Mouse (Mus musculus) limb, embryonic 14.5 days (tissue): ENCODE measurements at regions not wholly inside any gene's neighbourhood (a gene's known extent, or its start where the extent isn't known, plus 50 kb on each side); places are given as distances from the start of the nearest gene placed in this dataset.

Experiments used
- ATAC-seq: fragments of 200-750 bp; cut with Nextera tagmentation; 2 replicates; pipeline ENCODE4 v1.8.0; 2017; ENCODE audit warnings: low read depth, moderate number of reproducible peaks, moderate TSS enrichment; ENCODE audit not compliant: low FRiP score
- DNase-seq: peaks from one replicate; pipeline ENCODE4 v3.0.0-alpha.2; 2015; ENCODE audit warnings: low spot score
- H3K27ac ChIP-seq: fragments of 300-500 bp; sonication (generic); replicated peaks from 2 replicates; pipeline ENCODE4 v1.5.1; 2014; ENCODE audit warnings: low read depth, mild to moderate bottlenecking, low read length, moderate library complexity, mixed read lengths
- H3K27me3 ChIP-seq: fragments of 300-500 bp; sonication (generic); 2 replicates; pipeline ENCODE4 v1.6.1; 2014; ENCODE audit warnings: low read length, mixed read lengths; ENCODE audit not compliant: control insufficient read depth, insufficient read depth
- H3K36me3 ChIP-seq: fragments of 300-500 bp; sonication (generic); 2 replicates; pipeline ENCODE4 v1.6.1; 2014; ENCODE audit warnings: mild to moderate bottlenecking, low read length, moderate library complexity, mixed read lengths; ENCODE audit not compliant: control insufficient read depth, insufficient read depth
- H3K4me1 ChIP-seq: fragments of 300-500 bp; sonication (generic); 2 replicates; pipeline ENCODE4 v1.6.1; 2014; ENCODE audit warnings: antibody characterized with exemption, low read length, mixed read lengths; ENCODE audit not compliant: control insufficient read depth, insufficient read depth
- H3K4me2 ChIP-seq: fragments of 300-500 bp; sonication (generic); replicated peaks from 2 replicates; pipeline ENCODE4 v1.6.1; 2014; ENCODE audit warnings: low read depth, mild to moderate bottlenecking, low read length, moderate library complexity; ENCODE audit not compliant: severe bottlenecking
- H3K4me3 ChIP-seq: fragments of 300-500 bp; sonication (generic); replicated peaks from 2 replicates; pipeline ENCODE4 v1.5.1; 2014; ENCODE audit warnings: low read length
- H3K9ac ChIP-seq: fragments of 300-500 bp; sonication (generic); 2 replicates; pipeline ENCODE4 v1.6.1; 2014; ENCODE audit warnings: mild to moderate bottlenecking, low read depth, low read length, moderate library complexity; ENCODE audit not compliant: severe bottlenecking
- H3K9me3 ChIP-seq: fragments of 300-500 bp; sonication (generic); 2 replicates; pipeline ENCODE4 v1.6.1; 2016; ENCODE audit warnings: low read length; ENCODE audit not compliant: control insufficient read depth
- POLR2A ChIP-seq: fragments of 200-500 bp; IDR thresholded peaks from 2 replicates; pipeline ENCODE4 v1.8.0; 2012; ENCODE audit warnings: inconsistent platforms, mild to moderate bottlenecking, moderate library complexity, borderline replicate concordance; ENCODE audit not compliant: insufficient read depth, insufficient read length; ENCODE audit errors: extremely low read depth
- WGBS: fragments of 180-500 bp; shearing (Covaris S2); extraction: QIAGEN DNeasy Blood & Tissue Kit; methylation state at CpG from one replicate; pipeline ENCODE4 v1.1.7; 2014; 5-methylcytosine and 5-hydroxymethylcytosine counted together

GRCm38 (mm10) chr8:66756639-66757038 is 59.6 kb downstream of the Npy1r start:
- no peaks in the 10 kb centered on the region for H3K27me3 ChIP-seq
- no peak overlapping the region for H3K9ac ChIP-seq
- no peaks in the 10 kb centered on the region for H3K9me3 ChIP-seq
- DNase-seq (no peak), ATAC-seq (no peak)
- no peaks in the 10 kb centered on the region for H3K4me1 ChIP-seq
- H3K27ac ChIP-seq: no peak overlapping the region
- 77% methylated on average over 2 of the region's 2 CpGs for WGBS
- no peak overlapping the region for H3K4me2 ChIP-seq
- TF ChIP-seq POLR2A: no peak
- H3K4me3 ChIP-seq: no peak overlapping the region
- no peaks in the 10 kb centered on the region for H3K36me3 ChIP-seq

- no peaks in the 10 kb centered on the region for H3K9me3 ChIP-seq
- H3K4me3 ChIP-seq: no peak overlapping the region
- no peak overlapping the region for H3K4me2 ChIP-seq
- H3K36me3 ChIP-seq: no peaks in the 10 kb centered on the region
- WGBS: 84% methylated on average over 2 of the region's 2 CpGs
- H3K4me1 ChIP-seq: no peaks in the 10 kb centered on the region
- no peak for TF ChIP-seq POLR2A
- ATAC-seq (no peak), DNase-seq (no peak)
- H3K27ac ChIP-seq: no peak overlapping the region
- no peak overlapping the region for H3K9ac ChIP-seq
- H3K27me3 ChIP-seq: no peaks in the 10 kb centered on the region
Observed at GRCm38 (mm10) chr8:66757830-66758229, 60.8 kb downstream of the Npy1r start.

GRCm38 (mm10) chr8:66758519-66758918 is 61.5 kb downstream of the Npy1r start:
- H3K9ac ChIP-seq: no peak overlapping the region
- no peaks in the 10 kb centered on the region for H3K4me1 ChIP-seq
- no peak overlapping the region for H3K4me3 ChIP-seq
- 96% methylated on average over 2 of the region's 2 CpGs for WGBS
- no peak for ATAC-seq
- TF ChIP-seq POLR2A: no peak
- H3K4me2 ChIP-seq: no peak overlapping the region
- H3K36me3 ChIP-seq: no peaks in the 10 kb centered on the region
- no peaks in the 10 kb centered on the region for H3K9me3 ChIP-seq
- no peak for DNase-seq
- H3K27me3 ChIP-seq: no peaks in the 10 kb centered on the region
- no peak overlapping the region for H3K27ac ChIP-seq

GRCm38 (mm10) chr8:66759716-66760115 is 62.7 kb downstream of the Npy1r start:
- Histone ChIP-seq H3K4me1 (no peaks in the 10 kb centered on the region), H3K4me3 (no peak overlapping the region), H3K4me2 (no peak overlapping the region), H3K27me3 (no peaks in the 10 kb centered on the region), H3K36me3 (no peaks in the 10 kb centered on the region), H3K9ac (no peak overlapping the region), H3K27ac (no peak overlapping the region), H3K9me3 (no peaks in the 10 kb centered on the region)
- no peak for DNase-seq
- TF ChIP-seq POLR2A: no peak
- ATAC-seq: no peak

- no peak for ATAC-seq
- H3K9ac ChIP-seq: no peak overlapping the region
Observed at GRCm38 (mm10) chr8:66760958-66761583, 64.1 kb downstream of the Npy1r start.

More at GRCm38 (mm10) chr8:66760958-66761583, 64.1 kb downstream of the Npy1r start:
- no peak overlapping the region for H3K4me3 ChIP-seq
- H3K27ac ChIP-seq: no peak overlapping the region
- no peak overlapping the region for H3K4me2 ChIP-seq
- no peaks in the 10 kb centered on the region for H3K4me1 ChIP-seq
- TF ChIP-seq POLR2A: no peak
- no peaks in the 10 kb centered on the region for H3K9me3 ChIP-seq
- WGBS: 72% methylated on average over 3 of the region's 3 CpGs
- no peaks in the 10 kb centered on the region for H3K27me3 ChIP-seq
- H3K36me3 ChIP-seq: no peaks in the 10 kb centered on the region
- DNase-seq: no peak
